Mouse (Mus musculus): ENCODE measurements around the gene Slc25a26. TPM values are rescaled to one million over a fixed set of nuclear protein-coding genes. Genes with fewer than 3 reads are reported as not detected.
A peak's percentile ranks its signal among the peaks of the same experiment; 100 is the strongest.

Gene Slc25a26
- polyA plus RNA-seq (2016; fragmentation: Nextera tagmentation; extraction: Ambion mirVana), result 9.8 and 10.0 TPM in 2 replicates

DNA sequence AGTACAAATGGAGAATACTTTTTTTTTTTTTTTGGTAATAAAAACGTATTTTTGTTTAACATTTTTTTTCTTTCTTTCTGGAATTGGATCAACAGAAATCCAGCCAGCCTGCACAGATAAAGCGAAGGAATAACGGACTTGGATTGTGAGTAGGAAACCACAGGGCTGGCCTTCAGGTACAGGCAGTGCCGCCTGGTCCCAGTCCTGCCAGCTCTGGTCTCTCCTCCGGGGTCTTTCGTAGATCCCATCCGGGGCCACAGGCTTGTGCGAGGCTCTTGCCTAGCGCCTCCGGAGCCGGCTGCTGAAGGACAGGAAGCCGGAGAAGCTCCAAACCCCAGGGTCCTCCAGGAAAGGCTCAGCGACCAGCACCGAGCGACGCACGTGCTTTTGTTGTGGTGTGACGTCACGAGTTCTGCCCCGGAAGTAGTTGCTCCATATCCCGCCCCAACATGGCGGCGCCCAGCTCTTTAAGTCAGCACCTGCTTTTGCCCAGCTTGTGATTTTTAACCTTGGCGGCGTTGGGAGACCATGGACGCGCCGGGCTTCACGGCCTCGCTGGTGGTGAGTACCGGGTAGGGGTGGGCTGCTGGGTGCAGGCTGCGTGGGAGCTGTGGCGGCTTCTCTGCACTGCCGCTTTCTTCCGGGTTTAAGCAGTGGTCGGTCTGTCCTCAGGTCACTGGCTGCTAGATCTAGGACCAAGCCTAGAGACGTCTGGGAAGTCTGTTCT, at the start of gene Slc25a26:
Gene Slc25a26 (plus strand): TSS at position 435 of the 727 bp plus-strand sequence.
- peak; percentile 93 for DNase-seq (ENCODE audit: low spot score)
- WGBS, result under 1% methylated on average over 37 of the region's 37 CpGs
- no peaks in the 10 kb centered on the region for H3K36me3 ChIP-seq
- no peaks in the 10 kb centered on the region for H3K9me3 ChIP-seq (replicated peaks)
- H3K4me3 ChIP-seq, result peak within 1 kb of the TSS; percentile 92
- peaks cover 17% of the 10 kb centered on the region for H3K4me1 ChIP-seq
- H3K27ac ChIP-seq (replicated peaks), result peak within 1 kb of the TSS; percentile 89
- H3K27me3 ChIP-seq (ENCODE audit: low read depth, poor library complexity, severe bottlenecking), result no peaks in the 10 kb centered on the region

DNA sequence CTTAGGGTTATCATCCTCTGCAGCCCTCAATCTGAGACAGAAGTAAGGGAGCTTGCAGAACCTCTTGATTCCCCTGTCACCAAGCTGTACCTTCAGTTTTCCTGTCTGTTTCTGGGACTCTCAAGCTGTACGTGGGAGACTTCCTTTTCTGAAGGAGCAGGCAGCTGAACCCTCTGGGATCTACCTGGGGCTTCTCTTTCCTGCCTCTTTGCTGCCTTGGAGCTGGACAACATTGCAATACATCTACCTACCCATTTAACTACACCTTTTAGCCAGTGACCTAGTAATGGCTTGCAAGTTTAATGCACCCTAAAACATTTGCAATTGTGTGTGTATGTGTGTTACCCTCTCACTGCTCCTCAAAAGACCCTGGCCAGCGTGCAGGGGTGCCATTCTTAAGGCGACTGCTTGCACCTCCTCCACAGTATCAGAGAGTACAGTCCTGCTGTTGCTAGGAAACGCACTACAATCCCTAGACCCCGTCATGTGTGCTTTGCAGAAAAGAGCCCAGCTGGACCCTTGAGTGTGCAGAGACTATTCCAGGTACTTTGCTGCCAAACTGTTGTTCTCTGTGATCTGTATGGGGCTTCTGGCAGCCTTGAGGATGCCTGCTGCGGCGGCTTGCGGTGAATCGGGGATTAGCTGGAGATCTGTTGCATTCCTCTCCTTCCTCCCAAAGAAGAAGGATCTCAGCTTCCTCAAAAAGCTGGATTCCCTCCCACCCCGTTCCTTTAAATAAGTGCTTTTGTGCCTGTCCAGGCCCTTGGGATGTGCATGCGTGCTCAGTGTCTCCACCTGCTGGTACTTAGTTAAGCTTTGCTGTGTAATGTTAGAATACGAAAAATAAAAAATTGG, 35.9 kb upstream of the Slc25a26 start:
- 11% methylated on average over 12 of the region's 12 CpGs for whole genome bisulfite sequencing
- H3K4me1 ChIP-seq, result peaks cover 18% of the 10 kb centered on the region
- H3K27ac ChIP-seq (replicated peaks), result peak overlapping the region; percentile 70
- H3K27me3 ChIP-seq (ENCODE audit: low read depth, poor library complexity, severe bottlenecking), result no peaks in the 10 kb centered on the region
- H3K9me3 ChIP-seq (replicated peaks), result no peaks in the 10 kb centered on the region
- H3K4me3 ChIP-seq, result peak overlapping the region; percentile 38
- DNase-seq (ENCODE audit: low spot score), result peak; percentile 58
- H3K36me3 ChIP-seq, result no peaks in the 10 kb centered on the region

DNA sequence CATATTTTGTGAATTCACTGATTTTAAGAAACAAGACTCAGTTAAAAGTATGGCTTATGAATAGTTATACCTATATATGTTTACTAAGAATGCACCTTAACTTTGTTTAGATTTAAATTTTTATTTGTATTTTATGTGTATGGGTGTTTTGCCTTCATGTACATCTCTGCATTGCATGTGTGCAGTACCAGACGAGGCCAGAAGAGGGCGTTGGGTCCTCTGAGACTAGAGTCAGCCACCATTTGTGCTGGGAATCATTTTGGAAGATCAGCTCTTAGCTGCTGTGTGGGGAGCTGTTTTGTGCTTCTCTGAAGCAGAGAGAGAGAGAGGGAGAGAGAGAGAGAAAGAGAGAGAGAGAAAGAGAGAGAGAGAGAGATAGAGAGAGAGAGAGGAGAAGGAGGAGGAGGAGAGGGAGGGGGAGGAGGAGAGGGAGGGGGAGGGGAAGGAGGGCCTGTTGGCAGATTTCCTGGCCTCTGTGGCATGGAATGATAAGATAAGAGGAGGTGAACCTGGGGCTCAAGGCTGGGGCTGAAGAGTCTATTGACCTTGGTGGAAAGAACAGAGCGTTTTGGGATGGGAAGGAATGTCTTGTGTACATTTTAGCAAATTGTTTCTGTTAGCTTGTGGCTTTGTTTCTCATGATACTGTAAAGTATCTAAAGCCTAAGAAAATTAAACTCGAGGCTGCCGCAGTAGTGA, 33.5 kb upstream of the Slc25a26 start:
- 70% methylated on average over 5 of the region's 5 CpGs for WGBS
- Histone ChIP-seq H3K36me3 (no peaks in the 10 kb centered on the region), H3K4me3 (no peak overlapping the region), H3K9me3 (replicated peaks) (no peaks in the 10 kb centered on the region), H3K27ac (replicated peaks) (no peak overlapping the region), H3K27me3 (ENCODE audit: low read depth, poor library complexity, severe bottlenecking) (0 out of 2 replicates have a peak, but pooled peaks cover 3% of the 10 kb centered on the region), H3K4me1 (peaks cover 18% of the 10 kb centered on the region)
- DNase-seq (ENCODE audit: low spot score), result no peak

DNA sequence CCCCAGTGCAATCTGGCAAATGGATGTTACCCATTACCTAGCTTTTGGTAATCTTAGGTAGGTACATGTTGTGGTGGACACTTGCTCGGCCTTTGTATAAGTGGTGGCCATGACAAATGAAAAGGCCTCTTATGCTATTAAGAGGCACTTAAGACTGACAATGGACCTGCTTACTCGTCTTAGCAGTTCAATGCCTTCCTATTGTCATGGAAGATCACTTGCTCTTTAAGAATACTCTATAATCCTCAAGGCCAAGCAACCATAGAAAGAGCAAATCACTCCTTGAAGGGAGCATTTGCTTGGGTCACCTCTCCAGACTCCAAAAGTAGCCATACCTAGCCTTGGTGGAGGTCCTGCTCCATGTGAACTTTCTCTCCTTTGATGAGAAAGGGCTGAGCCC, 7.4 kb upstream of the Slc25a26 start:
- H3K27me3 ChIP-seq (ENCODE audit: low read depth, poor library complexity, severe bottlenecking), result no peaks in the 10 kb centered on the region
- no peak overlapping the region for H3K4me3 ChIP-seq
- H3K4me1 ChIP-seq, result no peaks in the 10 kb centered on the region
- H3K36me3 ChIP-seq, result no peaks in the 10 kb centered on the region
- 58% methylated on average over 2 of the region's 2 CpGs for WGBS
- H3K9me3 ChIP-seq (replicated peaks), result no peaks in the 10 kb centered on the region
- no peak for DNase-seq (ENCODE audit: low spot score)
- H3K27ac ChIP-seq (replicated peaks), result no peak overlapping the region

DNA sequence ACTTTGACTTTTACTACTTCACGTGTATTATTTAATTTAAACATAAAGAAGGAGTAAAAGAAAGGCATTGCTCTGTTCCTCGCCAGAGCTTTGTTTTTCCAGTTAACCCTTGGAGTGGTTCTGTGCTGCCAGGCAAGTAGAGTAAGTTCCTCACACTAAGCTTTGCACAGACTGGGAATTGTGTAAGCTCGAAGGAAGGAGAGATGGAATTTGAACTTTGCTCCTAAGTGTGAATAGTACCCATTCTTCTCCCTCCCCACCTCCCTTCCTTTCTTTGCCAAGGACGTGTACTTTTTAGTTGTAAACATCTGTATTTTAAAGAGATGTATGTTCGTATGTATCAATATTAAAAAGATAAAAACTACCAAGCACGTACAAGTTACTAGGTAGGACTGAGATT, 3.8 kb downstream of the Slc25a26 start:
- Histone ChIP-seq H3K4me1 (peaks cover 17% of the 10 kb centered on the region), H3K36me3 (0 out of 2 replicates have a peak, but pooled peaks cover 6% of the 10 kb centered on the region), H3K27me3 (ENCODE audit: low read depth, poor library complexity, severe bottlenecking) (no peaks in the 10 kb centered on the region), H3K27ac (replicated peaks) (no peak overlapping the region), H3K4me3 (no peak overlapping the region), H3K9me3 (replicated peaks) (no peaks in the 10 kb centered on the region)
- 72% methylated on average over 6 of the region's 6 CpGs for WGBS
- DNase-seq (ENCODE audit: low spot score), result no peak

DNA sequence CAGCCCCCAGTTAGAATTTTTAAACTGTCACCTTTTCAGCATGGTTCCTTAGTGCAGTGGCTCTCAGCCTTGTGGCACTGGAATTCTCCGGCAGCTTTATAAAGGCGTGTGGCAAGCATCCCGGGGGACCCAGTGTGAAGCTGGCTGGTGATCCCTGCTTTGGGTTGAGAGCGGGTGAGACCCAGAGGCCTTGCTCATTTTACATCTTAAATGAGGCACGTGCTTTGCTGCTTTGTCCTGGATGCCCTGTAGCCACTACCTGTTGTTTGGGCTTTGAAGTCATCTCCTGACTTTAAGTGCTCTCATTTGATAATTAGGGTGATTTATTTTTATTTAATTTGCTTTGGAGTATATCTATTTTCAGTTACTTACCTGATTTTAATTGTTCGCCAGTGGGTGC, 7.8 kb downstream of the Slc25a26 start:
- no peak overlapping the region for H3K4me3 ChIP-seq
- DNase-seq (ENCODE audit: low spot score), result no peak
- H3K4me1 ChIP-seq, result no peaks in the 10 kb centered on the region
- WGBS, result 81% methylated on average over 6 of the region's 6 CpGs
- no peak overlapping the region for H3K27ac ChIP-seq (replicated peaks)
- no peaks in the 10 kb centered on the region for H3K27me3 ChIP-seq (ENCODE audit: low read depth, poor library complexity, severe bottlenecking)
- no peaks in the 10 kb centered on the region for H3K9me3 ChIP-seq (replicated peaks)
- H3K36me3 ChIP-seq, result 0 out of 2 replicates have a peak, but pooled peaks cover 9% of the 10 kb centered on the region

DNA sequence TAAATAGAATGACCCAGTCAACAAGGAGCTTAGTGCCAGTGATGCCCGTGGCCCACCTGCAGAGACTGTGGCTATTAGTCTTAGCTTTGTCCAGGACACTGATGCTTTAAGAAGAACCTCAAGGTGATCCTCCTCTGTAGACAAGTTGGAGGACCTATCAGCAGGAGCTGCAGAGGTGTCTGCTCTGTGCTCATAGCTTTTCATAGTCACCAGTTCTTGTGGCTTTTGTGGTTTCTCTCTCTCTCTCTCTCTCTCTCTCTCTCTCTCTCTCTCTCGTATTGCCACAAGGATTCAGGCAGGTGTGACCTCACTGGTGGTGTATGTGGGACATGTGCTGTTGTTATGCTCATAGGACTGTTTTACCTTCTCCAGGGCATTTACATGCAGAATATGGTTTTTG, 8.7 kb downstream of the Slc25a26 start:
- Histone ChIP-seq H3K27ac (replicated peaks) (no peak overlapping the region), H3K27me3 (ENCODE audit: low read depth, poor library complexity, severe bottlenecking) (no peaks in the 10 kb centered on the region), H3K9me3 (replicated peaks) (no peaks in the 10 kb centered on the region), H3K36me3 (0 out of 2 replicates have a peak, but pooled peaks cover 9% of the 10 kb centered on the region), H3K4me3 (no peak overlapping the region), H3K4me1 (no peaks in the 10 kb centered on the region)
- 77% methylated on average over 2 of the region's 2 CpGs for WGBS
- DNase-seq (ENCODE audit: low spot score), result no peak

DNA sequence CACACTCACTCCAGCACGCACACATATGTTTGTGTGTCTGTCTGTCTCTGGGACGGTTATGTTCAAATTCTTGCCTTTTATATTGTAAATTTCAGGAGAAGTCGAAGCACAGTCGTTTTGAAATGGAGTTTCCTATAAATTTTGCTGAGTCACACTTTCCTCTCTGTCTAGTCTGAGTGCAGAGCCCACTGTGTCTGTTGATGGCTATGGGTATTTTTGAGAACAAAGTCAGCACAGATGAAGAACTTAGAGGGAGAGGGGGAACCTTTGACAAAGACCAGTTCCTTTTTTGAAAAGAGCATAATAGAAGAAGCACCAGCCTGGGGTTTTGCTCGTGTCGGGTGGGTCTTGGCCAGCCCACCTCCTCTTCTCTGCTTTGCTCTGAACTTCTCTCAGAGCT, 9.1 kb downstream of the Slc25a26 start:
- no peaks in the 10 kb centered on the region for H3K4me1 ChIP-seq
- 0 out of 2 replicates have a peak, but pooled peaks cover 9% of the 10 kb centered on the region for H3K36me3 ChIP-seq
- 84% methylated on average over 6 of the region's 6 CpGs for WGBS
- H3K27me3 ChIP-seq (ENCODE audit: low read depth, poor library complexity, severe bottlenecking), result no peaks in the 10 kb centered on the region
- H3K27ac ChIP-seq (replicated peaks), result no peak overlapping the region
- no peak overlapping the region for H3K4me3 ChIP-seq
- H3K9me3 ChIP-seq (replicated peaks), result no peaks in the 10 kb centered on the region
- DNase-seq (ENCODE audit: low spot score), result no peak

DNA sequence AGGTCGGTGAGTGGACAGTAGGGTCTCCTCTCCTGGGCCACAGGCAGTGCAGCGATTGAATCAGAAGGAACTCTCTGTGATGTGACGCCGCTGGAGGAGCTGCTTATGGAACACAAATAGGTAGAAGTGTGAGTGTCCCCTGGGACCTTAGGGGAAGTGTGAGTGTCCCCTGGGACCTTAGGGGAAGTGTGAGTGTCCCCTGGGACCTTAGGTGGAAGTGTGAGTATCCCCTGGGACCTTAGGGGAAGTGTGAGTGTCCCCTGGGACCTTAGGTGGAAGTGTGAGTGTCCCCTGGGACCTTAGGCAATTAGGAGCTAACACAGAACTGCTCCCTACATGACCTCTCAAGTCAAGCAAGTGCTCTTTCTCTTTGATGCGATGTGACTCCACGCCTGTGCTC, 18.0 kb downstream of the Slc25a26 start:
- H3K27ac ChIP-seq (replicated peaks), result no peak overlapping the region
- no peak overlapping the region for H3K4me3 ChIP-seq
- no peaks in the 10 kb centered on the region for H3K36me3 ChIP-seq
- WGBS, result 94% methylated on average over 6 of the region's 6 CpGs
- no peaks in the 10 kb centered on the region for H3K4me1 ChIP-seq
- no peaks in the 10 kb centered on the region for H3K27me3 ChIP-seq (ENCODE audit: low read depth, poor library complexity, severe bottlenecking)
- H3K9me3 ChIP-seq (replicated peaks), result no peaks in the 10 kb centered on the region
- DNase-seq (ENCODE audit: low spot score), result no peak

DNA sequence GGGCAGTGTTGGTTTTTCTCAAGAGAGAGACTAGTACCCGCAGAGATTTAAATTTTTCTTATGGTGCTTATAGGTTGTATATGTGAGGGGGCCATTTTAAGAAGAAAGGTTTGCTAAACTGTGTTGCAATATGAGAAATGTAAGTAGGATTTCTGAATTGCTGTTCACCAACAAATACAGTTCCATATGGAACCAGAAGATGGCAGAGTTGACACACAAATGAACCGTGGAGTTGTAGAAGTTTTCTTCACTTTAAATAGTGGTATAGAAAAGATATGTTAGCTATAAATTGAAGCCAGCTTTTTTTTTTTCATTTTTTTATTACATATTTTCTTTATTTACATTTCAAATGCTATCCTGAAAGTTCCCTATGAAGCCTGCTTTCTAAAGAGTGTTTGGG, 24.2 kb downstream of the Slc25a26 start:
- H3K27ac ChIP-seq (replicated peaks), result no peak overlapping the region
- H3K4me3 ChIP-seq, result no peak overlapping the region
- no peaks in the 10 kb centered on the region for H3K9me3 ChIP-seq (replicated peaks)
- no peaks in the 10 kb centered on the region for H3K4me1 ChIP-seq
- no peak for DNase-seq (ENCODE audit: low spot score)
- no peaks in the 10 kb centered on the region for H3K36me3 ChIP-seq
- no peaks in the 10 kb centered on the region for H3K27me3 ChIP-seq (ENCODE audit: low read depth, poor library complexity, severe bottlenecking)
- WGBS, result 40% methylated on average over 2 of the region's 2 CpGs

DNA sequence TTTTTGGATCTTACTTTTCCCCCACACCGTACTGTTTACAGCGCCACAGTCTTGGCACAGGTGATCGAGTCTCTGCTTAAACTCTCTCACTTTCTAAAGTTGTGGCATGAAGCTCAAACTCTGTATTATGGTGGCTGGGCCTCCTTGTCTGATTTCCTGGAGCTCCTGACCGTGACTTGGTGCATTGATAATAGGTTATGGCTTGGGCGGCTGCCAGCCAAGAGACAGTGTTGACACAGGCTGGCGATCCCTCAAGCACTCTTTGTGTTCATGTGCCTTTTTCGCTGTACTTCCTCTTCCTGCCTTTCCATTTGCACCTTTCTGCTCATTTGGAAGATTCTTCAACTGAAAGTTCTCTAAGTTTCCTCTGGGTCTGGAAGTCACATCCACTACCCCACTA, 30.6 kb downstream of the Slc25a26 start:
- no peak for DNase-seq (ENCODE audit: low spot score)
- WGBS, result 93% methylated on average over 7 of the region's 7 CpGs
- no peaks in the 10 kb centered on the region for H3K36me3 ChIP-seq
- no peaks in the 10 kb centered on the region for H3K27me3 ChIP-seq (ENCODE audit: low read depth, poor library complexity, severe bottlenecking)
- H3K27ac ChIP-seq (replicated peaks), result no peak overlapping the region
- H3K9me3 ChIP-seq (replicated peaks), result no peaks in the 10 kb centered on the region
- no peaks in the 10 kb centered on the region for H3K4me1 ChIP-seq
- no peak overlapping the region for H3K4me3 ChIP-seq

DNA sequence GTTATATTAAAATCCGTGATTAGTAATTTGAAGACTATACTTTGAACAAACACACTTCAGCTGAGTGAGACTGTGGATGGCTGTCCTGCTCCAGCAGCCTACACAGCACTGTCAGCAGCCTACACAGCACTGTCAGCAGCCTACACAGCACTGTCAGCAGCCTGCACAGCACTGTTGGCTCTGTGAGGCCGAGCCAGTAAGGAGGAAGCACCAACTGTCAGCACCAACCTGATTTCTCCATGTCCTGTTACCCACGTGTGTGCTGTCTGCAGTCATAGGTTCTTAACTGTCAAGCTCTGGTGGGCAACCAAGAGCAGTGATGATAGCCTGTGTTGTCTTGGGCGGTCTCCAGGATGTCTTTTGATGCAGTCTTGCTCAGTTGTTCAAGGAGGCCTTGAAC, 32.0 kb downstream of the Slc25a26 start:
- 81% methylated on average over 4 of the region's 4 CpGs for WGBS
- H3K27me3 ChIP-seq (ENCODE audit: low read depth, poor library complexity, severe bottlenecking), result no peaks in the 10 kb centered on the region
- no peaks in the 10 kb centered on the region for H3K9me3 ChIP-seq (replicated peaks)
- H3K4me3 ChIP-seq, result no peak overlapping the region
- H3K4me1 ChIP-seq, result no peaks in the 10 kb centered on the region
- 0 out of 2 replicates have a peak, but pooled peaks cover 3% of the 10 kb centered on the region for H3K36me3 ChIP-seq
- no peak for DNase-seq (ENCODE audit: low spot score)
- H3K27ac ChIP-seq (replicated peaks), result no peak overlapping the region

All from midbrain, embryonic 10.5 days (tissue).